Mouse (Mus musculus) E14TG2a.4 (cell line): ENCODE measurements around the gene Ciita.

Experiments
- H3K27me3 ChIP-seq: 2 replicates; pipeline ENCODE4 v1.6.1; 2014; ENCODE audit warnings: low read length, control low read depth; ENCODE audit not compliant: insufficient read depth
- H3K36me3 ChIP-seq: 2 replicates; pipeline ENCODE4 v1.6.1; 2014; ENCODE audit warnings: low read length, control low read depth; ENCODE audit not compliant: insufficient read depth
- H3K4me1 ChIP-seq: replicated peaks from 2 replicates; pipeline ENCODE4 v1.6.1; 2014; ENCODE audit warnings: low read depth, low read length, control low read depth
- H3K4me3 ChIP-seq: replicated peaks from 2 replicates; pipeline ENCODE4 v1.5.1; 2014; ENCODE audit warnings: mild to moderate bottlenecking, low read length
- H3K9me3 ChIP-seq: 2 replicates; pipeline ENCODE4 v1.6.1; 2014; ENCODE audit warnings: low read length, control low read depth
- CTCF ChIP-seq: conservative IDR thresholded peaks from 2 replicates; pipeline ENCODE4 v1.5.1; 2014; ENCODE audit warnings: low read length
- NANOG ChIP-seq: IDR thresholded peaks from 2 replicates; pipeline ENCODE4 v1.6.1; 2014; ENCODE audit warnings: borderline replicate concordance, low read length, mixed read lengths
- POU5F1 ChIP-seq: IDR thresholded peaks from 2 replicates; pipeline ENCODE4 v1.6.1; 2014; ENCODE audit warnings: low read length, borderline replicate concordance

Gene Ciita

DNA sequence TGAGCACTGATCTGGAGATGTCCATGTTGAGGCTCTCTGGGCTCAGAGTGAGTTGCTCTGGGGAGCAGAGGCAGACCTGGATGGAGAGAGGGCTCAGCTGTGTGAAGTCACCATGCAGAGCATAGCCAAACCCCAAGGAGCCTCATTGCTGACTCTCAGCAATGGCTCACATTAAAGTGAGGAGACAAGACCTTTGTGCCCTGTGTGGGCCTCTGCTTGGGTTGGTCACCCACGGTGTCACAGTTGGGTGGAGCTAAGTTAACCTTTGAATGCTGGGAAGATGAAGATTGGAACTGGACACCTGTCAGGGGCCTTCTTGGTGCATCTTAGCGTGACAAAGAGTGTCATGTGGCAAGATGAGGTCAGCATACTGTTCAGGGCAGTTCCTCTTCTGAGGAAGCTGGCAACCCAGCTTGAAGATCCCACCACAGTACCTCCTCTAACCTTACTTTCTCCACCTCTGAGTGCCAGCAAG, 16.0 kb downstream of the Ciita start:
- peaks cover 52% of the 10 kb centered on the region for H3K27me3 ChIP-seq
- H3K4me3 ChIP-seq = no peak overlapping the region
- H3K9me3 ChIP-seq = no peaks in the 10 kb centered on the region
- no peaks in the 10 kb centered on the region for H3K36me3 ChIP-seq
- H3K4me1 ChIP-seq = no peaks in the 10 kb centered on the region
- no peak for TF ChIP-seq NANOG
- TF ChIP-seq CTCF = no peak
- TF ChIP-seq POU5F1 = no peak

DNA sequence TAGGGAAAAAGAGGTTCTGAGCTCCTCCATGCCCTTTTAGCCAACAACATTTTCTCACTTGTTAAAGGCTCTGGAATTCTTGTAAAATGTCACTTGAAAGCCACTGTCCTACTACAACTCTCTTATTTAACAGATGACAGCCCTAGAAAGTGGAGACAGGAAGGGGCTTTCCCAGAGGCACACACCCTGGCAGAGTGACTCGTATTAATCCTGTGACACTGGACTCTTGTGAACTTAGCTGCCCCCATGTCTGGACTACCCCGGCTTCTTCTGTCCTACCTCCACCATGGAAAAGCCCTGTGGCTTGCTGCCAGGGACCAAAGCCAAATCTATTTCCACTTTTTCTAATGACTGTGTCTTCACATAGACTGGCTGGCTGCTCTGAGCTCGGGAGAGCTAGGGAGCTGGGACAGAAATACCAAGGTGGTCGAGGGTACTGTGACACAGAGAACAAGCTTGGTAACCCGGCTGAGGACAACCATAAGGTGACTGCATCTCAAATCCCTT, 18.3 kb downstream of the Ciita start:
- H3K4me1 ChIP-seq = no peaks in the 10 kb centered on the region
- peaks cover 68% of the 10 kb centered on the region for H3K27me3 ChIP-seq
- no peaks in the 10 kb centered on the region for H3K9me3 ChIP-seq
- no peak overlapping the region for H3K4me3 ChIP-seq
- TF ChIP-seq CTCF (no peak), NANOG (no peak), POU5F1 (no peak)
- no peaks in the 10 kb centered on the region for H3K36me3 ChIP-seq

DNA sequence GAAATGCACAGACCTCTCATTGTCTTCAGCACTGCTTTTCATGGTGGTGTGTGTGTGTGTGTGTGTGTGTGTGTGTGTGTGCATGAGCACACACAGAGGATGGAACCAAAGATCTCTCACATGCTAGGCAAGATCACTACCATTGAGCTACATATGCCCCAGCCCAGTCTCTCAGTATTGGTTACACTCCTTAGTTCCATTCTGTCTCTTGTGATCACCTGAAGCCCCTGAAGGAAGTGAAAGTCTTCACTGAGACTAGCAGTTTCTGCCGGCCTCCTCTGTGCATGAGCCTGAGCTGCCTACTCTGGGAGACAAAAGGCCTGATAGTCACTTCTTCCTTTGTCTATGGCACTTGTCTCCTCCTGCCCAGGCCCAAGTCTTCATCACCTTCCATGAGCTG, 19.3 kb downstream of the Ciita start:
- no peak for TF ChIP-seq POU5F1
- no peak for TF ChIP-seq NANOG
- no peak for TF ChIP-seq CTCF

DNA sequence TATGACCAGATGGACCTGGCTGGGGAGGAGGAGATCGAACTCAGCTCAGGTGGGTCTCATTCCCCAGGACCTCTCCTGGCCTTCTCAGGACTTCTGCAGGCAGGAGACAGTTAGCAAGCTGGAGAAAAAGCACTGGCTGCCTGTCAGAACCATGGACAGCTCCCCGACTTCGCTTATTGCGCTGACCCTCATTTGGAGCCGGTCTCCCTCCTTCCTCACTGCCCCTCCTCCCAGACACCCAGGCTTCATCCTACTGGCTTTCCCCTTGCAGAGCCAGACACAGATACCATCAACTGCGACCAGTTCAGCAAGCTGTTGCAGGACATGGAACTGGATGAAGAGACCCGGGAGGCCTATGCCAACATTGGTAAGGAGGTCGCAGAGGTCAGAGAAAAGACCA, 22.0 kb downstream of the Ciita start:
- no peak overlapping the region for H3K4me3 ChIP-seq
- peaks cover 70% of the 10 kb centered on the region for H3K27me3 ChIP-seq
- H3K9me3 ChIP-seq = no peaks in the 10 kb centered on the region
- H3K36me3 ChIP-seq = no peaks in the 10 kb centered on the region
- no peaks in the 10 kb centered on the region for H3K4me1 ChIP-seq
- no peak for TF ChIP-seq POU5F1
- TF ChIP-seq NANOG = no peak
- TF ChIP-seq CTCF = no peak

More for the DNA sequence above, 19.3 kb downstream of the Ciita start:
- no peaks in the 10 kb centered on the region for H3K4me1 ChIP-seq
- no peaks in the 10 kb centered on the region for H3K36me3 ChIP-seq
- H3K4me3 ChIP-seq = no peak overlapping the region
- H3K9me3 ChIP-seq = no peaks in the 10 kb centered on the region
- H3K27me3 ChIP-seq = peaks cover 68% of the 10 kb centered on the region

DNA sequence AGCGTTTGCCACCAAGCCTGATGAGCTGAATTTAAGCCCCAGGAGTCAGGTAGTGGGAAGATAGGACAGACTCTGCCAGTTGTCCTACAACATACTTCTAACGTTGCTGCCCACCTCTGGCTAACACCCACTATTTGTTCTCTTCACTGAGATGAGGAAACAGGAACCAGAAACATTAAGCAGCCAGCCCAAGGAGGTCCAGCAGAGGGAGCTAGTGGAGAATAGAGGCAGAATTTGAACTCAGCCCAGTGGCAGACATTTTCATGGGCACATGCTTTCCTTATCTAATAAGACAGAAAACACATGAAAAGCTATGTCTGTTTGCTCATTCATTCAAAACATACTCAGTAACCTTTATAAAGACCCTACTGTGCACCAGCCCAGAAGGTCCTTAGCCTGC, 23.2 kb downstream of the Ciita start:
- Histone ChIP-seq H3K4me3 (no peak overlapping the region), H3K4me1 (no peaks in the 10 kb centered on the region), H3K36me3 (no peaks in the 10 kb centered on the region), H3K9me3 (no peaks in the 10 kb centered on the region), H3K27me3 (peaks cover 71% of the 10 kb centered on the region)
- TF ChIP-seq CTCF (no peak), NANOG (no peak), POU5F1 (no peak)

DNA sequence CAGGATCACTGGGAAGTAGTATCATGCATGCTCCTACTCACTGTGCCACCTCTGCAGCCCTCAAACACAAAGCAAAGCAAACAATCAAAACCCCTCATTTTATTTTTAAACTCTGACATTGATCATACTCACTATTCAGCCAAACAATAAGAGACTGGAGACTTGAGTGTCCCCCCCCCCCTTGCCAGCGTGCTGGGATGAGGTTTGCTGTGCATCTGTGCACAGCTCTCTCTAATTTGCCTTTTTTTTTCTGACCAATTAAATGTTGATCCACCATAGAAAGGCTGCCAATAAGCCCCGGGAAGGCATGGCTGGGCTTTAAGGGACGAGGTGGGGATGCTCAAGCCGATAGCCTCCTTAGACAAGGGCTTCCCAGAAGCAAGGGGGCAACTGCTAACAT, 27.6 kb downstream of the Ciita start:
- Histone ChIP-seq H3K4me3 (no peak overlapping the region), H3K36me3 (no peaks in the 10 kb centered on the region), H3K9me3 (peaks cover 19% of the 10 kb centered on the region), H3K4me1 (no peaks in the 10 kb centered on the region), H3K27me3 (peaks cover 56% of the 10 kb centered on the region)
- no peak for TF ChIP-seq NANOG
- TF ChIP-seq CTCF = no peak
- TF ChIP-seq POU5F1 = no peak

DNA sequence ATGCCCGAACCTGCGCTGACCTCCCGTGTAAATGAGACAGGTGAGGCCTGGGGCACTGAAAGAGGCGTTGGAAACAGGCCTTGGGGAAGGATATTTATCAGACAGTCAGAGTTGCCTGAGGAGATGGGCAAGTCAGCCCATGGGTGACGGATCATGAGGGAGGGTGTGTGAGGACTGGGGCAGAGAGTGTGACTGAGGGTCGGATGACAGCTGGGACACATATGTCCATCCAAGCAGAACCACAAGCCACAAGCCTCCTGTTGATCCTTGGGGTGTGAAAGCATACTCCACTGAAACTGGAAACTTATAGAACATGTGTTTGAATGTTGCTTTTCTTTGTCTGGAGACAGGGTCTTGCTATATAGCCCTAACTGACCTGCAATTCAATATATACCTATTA, 28.8 kb downstream of the Ciita start:
- H3K4me1 ChIP-seq = no peaks in the 10 kb centered on the region
- H3K36me3 ChIP-seq = no peaks in the 10 kb centered on the region
- peaks cover 48% of the 10 kb centered on the region for H3K27me3 ChIP-seq
- peaks cover 19% of the 10 kb centered on the region for H3K9me3 ChIP-seq
- H3K4me3 ChIP-seq = no peak overlapping the region
- TF ChIP-seq POU5F1 (no peak), NANOG (no peak), CTCF (no peak)

DNA sequence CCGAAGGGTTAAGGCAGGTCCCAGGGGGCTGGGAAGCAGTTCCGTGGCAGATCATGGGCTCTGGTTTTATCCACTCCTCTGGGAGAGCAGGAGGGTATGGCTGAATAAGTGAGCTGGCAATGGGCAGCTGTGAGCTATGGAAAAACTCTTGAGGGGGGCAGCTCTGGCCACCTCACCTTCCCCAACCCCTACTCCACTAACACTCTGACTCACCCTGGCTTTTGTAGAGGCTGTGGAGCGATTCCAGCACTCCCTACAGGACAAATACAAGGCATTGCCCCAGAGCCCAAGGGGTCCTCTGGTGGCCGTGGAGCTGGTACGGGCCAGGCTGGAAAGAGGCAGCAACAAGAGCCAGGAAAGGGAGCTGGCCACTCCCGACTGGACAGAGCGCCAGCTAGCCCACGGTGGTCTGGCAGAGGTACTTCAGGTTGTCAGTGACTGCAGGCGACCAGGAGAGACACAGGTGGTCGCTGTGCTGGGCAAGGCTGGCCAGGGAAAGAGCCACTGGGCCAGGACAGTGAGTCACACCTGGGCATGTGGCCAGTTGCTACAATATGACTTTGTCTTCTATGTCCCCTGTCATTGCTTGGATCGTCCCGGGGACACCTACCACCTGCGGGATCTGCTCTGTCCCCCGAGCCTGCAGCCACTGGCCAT, 30.7 kb downstream of the Ciita start:
- no peaks in the 10 kb centered on the region for H3K4me1 ChIP-seq
- peaks cover 38% of the 10 kb centered on the region for H3K27me3 ChIP-seq
- peaks cover 19% of the 10 kb centered on the region for H3K9me3 ChIP-seq
- H3K36me3 ChIP-seq = no peaks in the 10 kb centered on the region
- no peak for TF ChIP-seq NANOG
- TF ChIP-seq CTCF = no peak
- TF ChIP-seq POU5F1 = no peak
- no peak overlapping the region for H3K4me3 ChIP-seq

DNA sequence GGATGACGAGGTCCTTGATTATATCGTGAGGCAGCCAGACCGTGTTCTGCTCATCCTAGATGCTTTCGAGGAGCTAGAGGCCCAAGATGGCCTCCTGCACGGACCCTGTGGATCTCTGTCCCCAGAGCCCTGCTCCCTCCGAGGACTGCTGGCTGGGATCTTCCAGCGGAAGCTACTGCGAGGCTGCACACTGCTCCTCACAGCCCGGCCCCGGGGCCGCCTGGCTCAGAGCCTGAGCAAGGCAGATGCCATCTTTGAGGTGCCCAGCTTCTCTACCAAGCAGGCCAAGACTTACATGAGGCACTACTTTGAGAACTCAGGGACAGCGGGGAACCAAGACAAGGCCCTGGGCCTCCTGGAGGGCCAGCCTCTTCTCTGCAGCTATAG, 31.3 kb downstream of the Ciita start:
- Histone ChIP-seq H3K4me3 (no peak overlapping the region), H3K27me3 (peaks cover 33% of the 10 kb centered on the region), H3K9me3 (peaks cover 19% of the 10 kb centered on the region), H3K36me3 (no peaks in the 10 kb centered on the region), H3K4me1 (peaks cover 3% of the 10 kb centered on the region; the same call in 1 of the 2 replicates)
- no peak for TF ChIP-seq POU5F1
- TF ChIP-seq NANOG = no peak
- TF ChIP-seq CTCF = no peak
